Mouse (Mus musculus) E14TG2a.4 (cell line): ENCODE measurements around the gene Mpz.
A peak's percentile ranks its signal among the peaks of the same experiment; 100 is the strongest.

Experiments used
- H3K27me3 ChIP-seq: 2 replicates; pipeline ENCODE4 v1.6.1; 2014; ENCODE audit warnings: low read length, control low read depth; ENCODE audit not compliant: insufficient read depth
- H3K36me3 ChIP-seq: 2 replicates; pipeline ENCODE4 v1.6.1; 2014; ENCODE audit warnings: low read length, control low read depth; ENCODE audit not compliant: insufficient read depth
- H3K4me1 ChIP-seq: replicated peaks from 2 replicates; pipeline ENCODE4 v1.6.1; 2014; ENCODE audit warnings: low read depth, low read length, control low read depth
- H3K4me3 ChIP-seq: replicated peaks from 2 replicates; pipeline ENCODE4 v1.5.1; 2014; ENCODE audit warnings: mild to moderate bottlenecking, low read length
- H3K9me3 ChIP-seq: 2 replicates; pipeline ENCODE4 v1.6.1; 2014; ENCODE audit warnings: low read length, control low read depth
- CTCF ChIP-seq: conservative IDR thresholded peaks from 2 replicates; pipeline ENCODE4 v1.5.1; 2014; ENCODE audit warnings: low read length
- NANOG ChIP-seq: IDR thresholded peaks from 2 replicates; pipeline ENCODE4 v1.6.1; 2014; ENCODE audit warnings: borderline replicate concordance, low read length, mixed read lengths
- POU5F1 ChIP-seq: IDR thresholded peaks from 2 replicates; pipeline ENCODE4 v1.6.1; 2014; ENCODE audit warnings: low read length, borderline replicate concordance

Mpz gene

DNA sequence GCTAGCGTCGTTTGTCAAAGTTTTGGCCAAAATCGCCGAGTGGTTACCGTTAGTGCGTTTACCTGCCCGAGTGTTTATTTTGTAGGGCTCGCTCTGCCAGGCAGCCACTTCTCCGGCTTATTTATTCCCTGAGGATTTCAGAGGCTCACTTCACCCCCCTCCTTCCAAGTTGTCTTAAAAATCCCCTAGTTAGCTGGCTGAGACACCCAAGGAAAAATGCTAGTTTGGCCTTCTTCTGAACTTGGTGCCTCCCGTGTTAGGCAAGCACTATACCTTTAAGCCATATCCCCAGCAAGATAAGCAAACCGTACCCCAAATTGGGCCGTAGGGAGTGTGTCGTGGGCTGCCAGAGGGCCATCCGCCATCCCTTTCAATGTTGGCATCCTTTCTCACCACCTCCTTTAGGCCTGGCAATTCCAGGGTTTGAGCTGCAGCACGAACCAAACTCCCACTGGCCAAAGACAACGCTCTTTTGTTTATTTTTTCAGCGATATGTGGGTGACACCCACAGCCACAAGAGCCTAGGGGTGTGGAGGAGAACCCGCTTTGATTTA lies 404 bp downstream of the Mpz start:
- Histone ChIP-seq H3K27me3 (peaks cover 4% of the 10 kb centered on the region; the same call in 1 of the 2 replicates), H3K4me3 (peak overlapping the region; percentile 97), H3K36me3 (peaks cover 8% of the 10 kb centered on the region), H3K9me3 (no peaks in the 10 kb centered on the region), H3K4me1 (peaks cover 44% of the 10 kb centered on the region)
- no peak for TF ChIP-seq CTCF
- no peak for TF ChIP-seq NANOG

- peaks cover 44% of the 10 kb centered on the region for H3K4me1 ChIP-seq
- peaks cover 13% of the 10 kb centered on the region for H3K27me3 ChIP-seq
- H3K4me3 ChIP-seq: no peak overlapping the region
- peaks cover 6% of the 10 kb centered on the region; the same call in 1 of the 2 replicates for H3K36me3 ChIP-seq
- TF ChIP-seq NANOG (no peak), POU5F1 (no peak), CTCF (no peak)
- no peaks in the 10 kb centered on the region for H3K9me3 ChIP-seq
Observed at GRCm38 (mm10) chr1:171151966-171152365, 1.5 kb downstream of the Mpz start.

- Histone ChIP-seq H3K4me1 (peaks cover 21% of the 10 kb centered on the region), H3K36me3 (no peaks in the 10 kb centered on the region), H3K4me3 (no peak overlapping the region), H3K9me3 (no peaks in the 10 kb centered on the region), H3K27me3 (peaks cover 34% of the 10 kb centered on the region)
- TF ChIP-seq POU5F1 (no peak), CTCF (no peak)
Observed at GRCm38 (mm10) chr1:171156644-171157043, 6.1 kb downstream of the Mpz start.

GRCm38 (mm10) chr1:171157965-171158364 lies 7.5 kb downstream of the Mpz start:
- TF ChIP-seq NANOG (no peak), POU5F1 (no peak), CTCF (no peak)
- Histone ChIP-seq H3K9me3 (no peaks in the 10 kb centered on the region), H3K4me1 (peaks cover 21% of the 10 kb centered on the region), H3K36me3 (no peaks in the 10 kb centered on the region), H3K27me3 (peaks cover 34% of the 10 kb centered on the region), H3K4me3 (no peak overlapping the region)

GRCm38 (mm10) chr1:171159485-171159975 lies 9.0 kb downstream of the Mpz start:
- no peaks in the 10 kb centered on the region for H3K36me3 ChIP-seq
- TF ChIP-seq CTCF: no peak
- TF ChIP-seq NANOG: no peak
- TF ChIP-seq POU5F1: no peak
- no peaks in the 10 kb centered on the region for H3K9me3 ChIP-seq
- peak overlapping the region; percentile 74 for H3K4me3 ChIP-seq
- peaks cover 20% of the 10 kb centered on the region for H3K4me1 ChIP-seq
- peaks cover 34% of the 10 kb centered on the region for H3K27me3 ChIP-seq

GRCm38 (mm10) chr1:171162526-171162925 lies 12.0 kb downstream of the Mpz start:
- TF ChIP-seq CTCF (no peak), NANOG (no peak), POU5F1 (no peak)
- Histone ChIP-seq H3K36me3 (no peaks in the 10 kb centered on the region), H3K4me3 (no peak overlapping the region)

DNA sequence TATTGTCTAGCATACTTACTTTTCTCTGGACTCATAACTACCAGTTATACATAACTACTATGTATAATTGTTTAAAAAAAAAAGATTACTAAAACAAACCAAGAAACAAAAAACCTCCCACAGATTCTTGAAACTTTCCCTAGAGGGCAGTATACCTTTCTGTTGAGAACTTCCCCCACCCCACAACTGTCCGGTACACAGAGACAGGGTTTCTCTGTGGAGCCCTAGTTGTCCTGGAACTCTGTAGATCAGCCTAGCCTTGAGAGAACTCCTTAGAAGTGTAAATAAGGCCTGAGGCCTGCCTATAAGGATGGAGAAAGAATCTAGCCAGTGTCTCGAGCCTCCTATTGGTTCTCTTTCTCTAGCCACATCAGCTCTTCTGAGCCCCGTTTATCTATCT lies 13.7 kb downstream of the Mpz start:
- H3K9me3 ChIP-seq: no peaks in the 10 kb centered on the region
- peaks cover 17% of the 10 kb centered on the region for H3K4me1 ChIP-seq
- peaks cover 14% of the 10 kb centered on the region for H3K27me3 ChIP-seq
- no peak overlapping the region for H3K4me3 ChIP-seq
- H3K36me3 ChIP-seq: no peaks in the 10 kb centered on the region
- TF ChIP-seq NANOG (no peak), CTCF (peak; percentile 13; the same call in 1 of the 2 replicates)

More at GRCm38 (mm10) chr1:171162526-171162925, 12.0 kb downstream of the Mpz start:
- Histone ChIP-seq H3K27me3 (peaks cover 21% of the 10 kb centered on the region), H3K9me3 (no peaks in the 10 kb centered on the region), H3K4me1 (peaks cover 16% of the 10 kb centered on the region)

- Histone ChIP-seq H3K4me1 (peaks cover 7% of the 10 kb centered on the region; the same call in 1 of the 2 replicates), H3K27me3 (no peaks in the 10 kb centered on the region; the same call in 1 of the 2 replicates), H3K9me3 (no peaks in the 10 kb centered on the region), H3K36me3 (no peaks in the 10 kb centered on the region), H3K4me3 (no peak overlapping the region)
- TF ChIP-seq POU5F1 (no peak), CTCF (no peak), NANOG (no peak)
Observed at GRCm38 (mm10) chr1:171165629-171166345, 15.3 kb downstream of the Mpz start.

DNA sequence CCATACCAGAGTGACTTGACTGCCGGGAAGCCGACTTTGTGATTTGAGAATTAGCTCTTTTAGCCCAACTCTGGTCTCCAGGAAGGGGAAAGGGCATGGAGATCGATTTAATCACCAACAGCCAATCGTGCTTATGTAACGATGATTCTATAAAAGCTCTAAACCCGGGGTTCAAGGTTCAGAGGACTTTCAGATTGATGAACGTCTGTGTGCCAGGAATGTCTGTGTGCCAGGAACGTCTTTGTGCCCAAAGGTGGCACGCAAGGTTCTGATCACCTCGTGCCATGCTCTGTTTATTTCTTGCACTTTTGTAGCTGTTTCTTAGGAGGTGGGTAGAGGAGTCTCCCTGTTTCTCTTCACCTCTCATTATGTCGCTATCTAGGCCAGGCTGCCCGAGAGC lies 18.4 kb downstream of the Mpz start:
- TF ChIP-seq POU5F1 (no peak), CTCF (no peak), NANOG (no peak)
- no peaks in the 10 kb centered on the region for H3K9me3 ChIP-seq
- no peaks in the 10 kb centered on the region; the same call in 1 of the 2 replicates for H3K27me3 ChIP-seq
- H3K36me3 ChIP-seq: no peaks in the 10 kb centered on the region
- no peak overlapping the region for H3K4me3 ChIP-seq
- H3K4me1 ChIP-seq: peaks cover 10% of the 10 kb centered on the region; the same call in 1 of the 2 replicates
